Mouse (Mus musculus): ENCODE measurements around the gene Rnf151.

GRCm38 (mm10) chr17:24735446-24735845 is 17.6 kb upstream of the Rnf151 start:
- TF ChIP-seq CTCF (IDR thresholded peaks at IDR 0.05; ENCODE audit: extremely low read depth, insufficient read depth, insufficient read length, insufficient replicate concordance) (no peak), POLR2A (IDR thresholded peaks at IDR 0.05; ENCODE audit: low read depth, low read length) (no peak)

All from spleen, adult 2 months (tissue).